Mouse (Mus musculus) embryonic facial prominence, embryonic 14.5 days (tissue): ENCODE measurements around the gene Capn1. TPM values are rescaled to one million over a fixed set of nuclear protein-coding genes. Genes with fewer than 3 reads are reported as not detected.
A peak's percentile ranks its signal among the peaks of the same experiment; 100 is the strongest.

Experiments used
- ATAC-seq: fragments of 200-750 bp; cut with Nextera tagmentation; 2 replicates; pipeline ENCODE4 v1.8.0; 2017; ENCODE audit warnings: low read depth, moderate number of reproducible peaks, moderate TSS enrichment
- DNase-seq: peaks from one replicate; pipeline ENCODE4 v3.0.0-alpha.2; 2015; ENCODE audit warnings: low spot score
- H3K27ac ChIP-seq: fragments of 300-500 bp; sonication (generic); replicated peaks from 2 replicates; pipeline ENCODE4 v1.5.1; 2014; ENCODE audit warnings: low read depth, mild to moderate bottlenecking, low read length, moderate library complexity
- H3K27me3 ChIP-seq: fragments of 300-500 bp; sonication (generic); replicated peaks from 2 replicates; pipeline ENCODE4 v1.6.1; 2014; ENCODE audit warnings: low read length; ENCODE audit not compliant: control insufficient read depth, insufficient read depth
- H3K36me3 ChIP-seq: fragments of 300-500 bp; sonication (generic); 2 replicates; pipeline ENCODE4 v1.6.1; 2014; ENCODE audit warnings: low read length, mixed read lengths; ENCODE audit not compliant: control insufficient read depth, insufficient read depth
- H3K4me1 ChIP-seq: fragments of 300-500 bp; sonication (generic); 2 replicates; pipeline ENCODE4 v1.6.1; 2014; ENCODE audit warnings: antibody characterized with exemption, low read length; ENCODE audit not compliant: control insufficient read depth, insufficient read depth
- H3K4me2 ChIP-seq: fragments of 300-500 bp; sonication (generic); 2 replicates; pipeline ENCODE4 v1.6.1; 2014; ENCODE audit warnings: low read depth, mild to moderate bottlenecking, low read length, moderate library complexity, mixed read lengths
- H3K4me3 ChIP-seq: fragments of 300-500 bp; sonication (generic); 2 replicates; pipeline ENCODE4 v1.5.1; 2014; ENCODE audit warnings: low read depth, mild to moderate bottlenecking, low read length
- H3K9ac ChIP-seq: fragments of 300-500 bp; sonication (generic); 2 replicates; pipeline ENCODE4 v1.6.1; 2014; ENCODE audit warnings: low read depth, mild to moderate bottlenecking, low read length, moderate library complexity, mixed read lengths
- H3K9me3 ChIP-seq: fragments of 300-500 bp; sonication (generic); 2 replicates; pipeline ENCODE4 v1.6.1; 2016; ENCODE audit warnings: low read length; ENCODE audit not compliant: control insufficient read depth
- WGBS: fragments of 180-500 bp; shearing (Covaris S2); extraction: QIAGEN DNeasy Blood & Tissue Kit; methylation state at CpG from one replicate; pipeline ENCODE4 v1.1.7; 2014; 5-methylcytosine and 5-hydroxymethylcytosine counted together
- polyA plus RNA-seq: library from polyadenylated mRNA; unstranded; fragments of >200 nt; fragmentation: Nextera tagmentation; extraction: Ambion mirVana; gene quantifications from 2 replicates; pipeline ENCODE4 v1.2.1, GENCODE M21; 2014

The Capn1 gene
- polyA plus RNA-seq, 1 experiment from 2014 or later, result 16.8 TPM

DNA sequence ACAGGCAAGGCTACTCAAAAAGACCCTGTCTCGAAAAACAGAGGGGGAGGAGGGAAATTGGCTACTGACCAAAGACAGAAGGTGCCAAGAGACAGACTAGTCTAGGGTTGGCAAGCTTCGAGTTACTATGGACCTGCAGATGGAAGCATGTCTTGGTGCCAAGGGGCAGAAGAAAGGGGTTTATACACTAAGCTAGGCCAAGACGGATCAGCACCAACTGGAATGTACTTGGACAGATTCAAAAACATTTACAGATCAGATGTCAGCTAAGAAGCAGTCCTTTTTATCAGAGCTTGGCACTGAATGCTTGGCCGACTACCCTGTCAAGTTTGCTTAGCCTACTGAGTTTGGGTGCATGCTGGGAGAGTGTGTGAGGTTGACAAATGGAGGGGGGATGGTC, 40.0 kb downstream of the Capn1 start:
- peak; percentile 67 for ATAC-seq

DNA sequence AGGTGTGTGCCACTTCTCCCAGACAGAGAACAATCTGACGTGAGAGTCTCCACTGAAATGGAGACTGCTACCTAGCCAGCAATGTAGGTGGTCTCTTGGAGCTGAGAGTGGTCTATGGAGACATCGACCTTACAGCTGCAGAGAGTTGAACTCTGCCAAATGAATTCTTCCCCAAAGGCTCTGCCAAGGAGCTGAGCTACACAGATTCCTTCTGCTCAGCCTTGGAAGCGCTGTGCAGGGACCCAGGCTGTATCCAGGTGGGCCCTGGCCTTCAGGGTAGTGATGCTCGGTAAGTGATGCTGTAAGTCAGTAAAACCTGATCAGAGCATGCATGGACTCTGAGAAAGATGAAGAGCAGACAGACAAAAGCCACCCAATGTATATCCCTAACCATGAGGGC, 40.6 kb downstream of the Capn1 start:
- ATAC-seq, result no peak
- no peak overlapping the region for H3K4me2 ChIP-seq
- H3K27ac ChIP-seq, result no peak overlapping the region
- H3K4me1 ChIP-seq, result no peaks in the 10 kb centered on the region
- no peak overlapping the region for H3K9ac ChIP-seq
- no peaks in the 10 kb centered on the region for H3K9me3 ChIP-seq
- peak; percentile 41 for DNase-seq
- H3K27me3 ChIP-seq, result no peaks in the 10 kb centered on the region
- no peaks in the 10 kb centered on the region for H3K36me3 ChIP-seq
- no peak overlapping the region for H3K4me3 ChIP-seq
- 63% methylated on average over 4 of the region's 4 CpGs for WGBS

More for the DNA sequence above, 40.0 kb downstream of the Capn1 start:
- no peak overlapping the region for H3K4me2 ChIP-seq
- 60% methylated on average over 4 of the region's 4 CpGs for WGBS
- peak; percentile 66 for DNase-seq
- H3K9me3 ChIP-seq, result no peaks in the 10 kb centered on the region
- no peak overlapping the region for H3K9ac ChIP-seq
- H3K27ac ChIP-seq, result no peak overlapping the region
- no peaks in the 10 kb centered on the region for H3K36me3 ChIP-seq
- no peak overlapping the region for H3K4me3 ChIP-seq
- H3K4me1 ChIP-seq, result no peaks in the 10 kb centered on the region
- H3K27me3 ChIP-seq, result no peaks in the 10 kb centered on the region

DNA sequence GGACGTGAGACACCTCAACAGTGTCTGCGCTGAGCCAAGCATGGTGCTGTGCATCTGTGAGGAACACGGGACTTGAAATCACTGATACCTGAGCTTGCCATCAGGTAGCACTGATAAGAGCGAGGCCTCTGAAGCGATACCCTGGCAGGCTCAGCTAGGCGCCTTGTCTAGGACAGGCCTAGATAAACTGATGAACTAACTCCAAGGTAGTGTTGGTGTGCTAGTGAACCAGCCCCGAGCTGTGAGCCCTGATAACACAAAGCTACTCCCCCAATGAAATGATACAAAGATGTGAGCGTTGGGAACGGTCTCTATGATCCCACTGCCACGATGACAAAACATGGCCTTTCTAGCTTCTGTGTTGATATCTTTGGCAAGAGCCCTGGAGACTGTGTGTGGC, 48.0 kb downstream of the Capn1 start:
- Histone ChIP-seq H3K4me2 (no peak overlapping the region), H3K9me3 (no peaks in the 10 kb centered on the region), H3K9ac (no peak overlapping the region), H3K27ac (no peak overlapping the region), H3K4me1 (0 out of 2 replicates have a peak, but pooled peaks cover 5% of the 10 kb centered on the region), H3K27me3 (no peaks in the 10 kb centered on the region), H3K36me3 (no peaks in the 10 kb centered on the region), H3K4me3 (no peak overlapping the region)
- WGBS, result 85% methylated on average over 10 of the region's 10 CpGs
- ATAC-seq (no peak), DNase-seq (no peak)

DNA sequence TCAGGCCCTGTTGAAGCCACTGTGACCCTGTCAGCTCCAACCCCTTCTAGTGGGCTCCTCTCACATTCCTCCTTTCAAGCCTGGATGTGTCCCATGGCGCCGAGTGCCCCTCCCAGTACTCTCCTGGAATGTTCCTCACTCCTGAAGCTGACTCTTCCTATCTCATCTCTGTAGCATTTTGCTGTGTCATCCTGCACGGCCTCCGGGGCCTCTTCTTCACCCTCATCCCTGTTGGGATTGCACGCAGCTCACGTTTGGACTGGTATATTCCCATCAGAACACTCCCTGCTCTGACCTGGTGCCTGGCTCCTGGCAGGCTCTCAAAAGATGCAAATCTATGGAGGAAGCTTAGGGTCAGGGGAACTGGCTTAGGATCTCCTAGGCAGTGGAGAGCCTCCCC, 48.9 kb downstream of the Capn1 start:
- H3K9ac ChIP-seq, result no peak overlapping the region
- no peaks in the 10 kb centered on the region for H3K9me3 ChIP-seq
- DNase-seq (no peak), ATAC-seq (no peak)
- WGBS, result 60% methylated on average over 6 of the region's 6 CpGs
- no peak overlapping the region for H3K27ac ChIP-seq
- no peak overlapping the region for H3K4me3 ChIP-seq
- no peaks in the 10 kb centered on the region for H3K36me3 ChIP-seq
- 0 out of 2 replicates have a peak, but pooled peaks cover 5% of the 10 kb centered on the region for H3K4me1 ChIP-seq
- H3K4me2 ChIP-seq, result no peak overlapping the region
- H3K27me3 ChIP-seq, result no peaks in the 10 kb centered on the region

DNA sequence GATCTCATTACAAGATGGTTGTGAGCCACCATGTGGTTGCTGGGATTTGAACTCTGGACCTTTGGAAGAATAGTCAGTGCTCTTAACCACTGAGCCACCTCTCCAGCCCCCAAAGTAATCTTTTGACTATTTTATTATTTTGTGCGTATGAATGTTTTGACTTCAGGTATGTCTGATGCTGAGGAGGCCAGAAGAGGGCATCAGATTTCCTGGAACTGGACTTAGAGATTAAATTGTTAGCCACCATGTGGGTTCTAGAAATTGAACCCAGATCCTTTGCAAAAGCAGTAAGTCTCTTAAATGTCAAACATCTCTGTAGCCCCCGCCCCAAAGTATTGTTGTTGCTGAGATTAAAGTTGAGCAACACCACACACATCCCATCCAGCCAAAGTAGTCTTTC, 49.8 kb downstream of the Capn1 start:
- Histone ChIP-seq H3K9me3 (no peaks in the 10 kb centered on the region), H3K27me3 (no peaks in the 10 kb centered on the region), H3K4me2 (no peak overlapping the region), H3K4me1 (0 out of 2 replicates have a peak, but pooled peaks cover 5% of the 10 kb centered on the region), H3K4me3 (no peak overlapping the region), H3K27ac (no peak overlapping the region), H3K9ac (no peak overlapping the region), H3K36me3 (no peaks in the 10 kb centered on the region)
- ATAC-seq (no peak), DNase-seq (no peak)
- WGBS, result 78% methylated on average over 2 of the region's 2 CpGs

DNA sequence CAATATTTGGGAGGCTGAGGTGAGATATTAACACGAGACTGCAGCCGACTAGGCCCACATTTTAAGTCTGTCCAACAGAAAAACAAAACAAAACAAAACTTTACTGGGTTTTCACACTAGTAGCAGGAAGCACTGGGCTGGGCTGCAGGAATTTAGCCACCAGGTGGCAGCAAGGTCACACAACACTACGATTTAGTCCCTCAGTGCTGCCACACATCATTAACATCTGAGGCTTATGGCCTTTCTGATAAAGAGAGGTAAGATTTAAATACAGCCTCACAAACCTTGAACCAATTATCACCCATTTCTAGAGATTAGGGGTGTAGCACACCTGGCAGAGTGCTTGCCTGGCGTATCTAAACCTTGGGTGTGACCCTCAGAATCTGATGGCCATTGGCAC, 50.4 kb downstream of the Capn1 start:
- WGBS, result 6% methylated on average over 4 of the region's 4 CpGs
- H3K36me3 ChIP-seq, result no peaks in the 10 kb centered on the region
- no peak overlapping the region for H3K4me3 ChIP-seq
- H3K27ac ChIP-seq, result no peak overlapping the region
- H3K9me3 ChIP-seq, result no peaks in the 10 kb centered on the region
- H3K27me3 ChIP-seq, result no peaks in the 10 kb centered on the region
- 0 out of 2 replicates have a peak, but pooled peaks cover 5% of the 10 kb centered on the region for H3K4me1 ChIP-seq
- peak; percentile 64; the same call in 1 of the 2 replicates for ATAC-seq
- peak; percentile 86 for DNase-seq
- no peak overlapping the region for H3K4me2 ChIP-seq
- no peak overlapping the region for H3K9ac ChIP-seq

DNA sequence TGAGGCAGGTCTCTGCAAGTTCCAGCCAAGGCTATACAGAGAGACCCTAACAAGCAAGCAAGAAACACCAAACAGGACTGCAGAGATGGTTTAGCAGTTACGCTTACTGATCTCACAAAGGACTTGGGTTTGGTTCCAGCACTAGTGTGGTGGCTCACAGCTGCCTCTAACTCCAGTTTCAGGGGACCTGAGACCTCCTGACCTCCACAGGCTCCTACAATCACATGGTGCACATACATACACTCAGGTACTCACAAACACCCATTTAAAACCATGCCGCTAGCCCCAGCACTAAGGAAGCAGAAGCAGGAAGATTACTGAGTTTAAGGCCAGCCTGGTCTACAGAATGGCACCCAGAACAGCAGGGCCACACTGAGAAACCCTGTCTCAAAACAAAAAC, 50.9 kb downstream of the Capn1 start:
- no peak for ATAC-seq
- H3K27me3 ChIP-seq, result no peaks in the 10 kb centered on the region
- H3K4me3 ChIP-seq, result peak overlapping the region; percentile 69
- peak overlapping the region; percentile 69; the same call in 1 of the 2 replicates for H3K27ac ChIP-seq
- peak overlapping the region; percentile 80; the same call in 1 of the 2 replicates for H3K9ac ChIP-seq
- DNase-seq, result no peak
- no peaks in the 10 kb centered on the region for H3K36me3 ChIP-seq
- H3K9me3 ChIP-seq, result no peaks in the 10 kb centered on the region
- H3K4me2 ChIP-seq, result peak overlapping the region; percentile 77
- H3K4me1 ChIP-seq, result 0 out of 2 replicates have a peak, but pooled peaks cover 5% of the 10 kb centered on the region
- 80% methylated on average over 2 of the region's 2 CpGs for WGBS

DNA sequence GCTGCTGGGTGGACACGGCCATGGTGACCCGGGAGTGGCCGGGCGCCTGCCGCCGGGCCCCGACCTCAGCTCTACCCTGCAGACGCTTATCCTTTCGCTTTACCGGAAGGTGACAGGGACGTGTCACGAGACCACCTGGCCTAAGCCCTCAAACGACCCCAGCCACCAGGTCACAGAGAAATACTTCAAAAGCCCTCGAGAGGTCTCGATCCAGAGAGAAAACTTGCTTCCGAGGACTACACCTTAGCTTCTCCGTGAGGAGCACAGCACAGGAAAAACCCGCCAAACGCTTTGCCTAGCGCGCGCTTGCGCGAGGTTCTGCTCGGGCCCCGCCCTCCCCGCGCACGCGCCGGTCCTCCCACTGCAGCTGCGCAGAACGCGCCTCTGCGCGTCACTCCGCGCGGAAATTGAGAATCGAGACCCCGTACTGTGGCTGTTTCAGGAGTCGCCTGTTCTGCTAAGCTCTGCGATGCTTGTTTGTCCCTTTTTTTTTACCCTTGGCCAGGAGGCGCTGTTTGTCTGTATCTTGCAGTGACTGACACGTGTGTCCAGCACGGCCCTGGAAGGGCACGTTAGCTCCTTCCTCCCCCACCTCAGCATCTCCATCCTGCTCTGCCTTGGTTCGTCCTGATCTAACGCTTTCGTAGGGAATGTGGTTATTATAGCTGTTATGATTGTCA, 51.7 kb downstream of the Capn1 start, which contains the start of gene Pola2:
Pola2 (minus strand) TSS at position 320 of the 680 bp plus-strand sequence.
- Histone ChIP-seq H3K27me3 (no peaks in the 10 kb centered on the region), H3K27ac (peak within 1 kb of the TSS; percentile 69; the same call in 1 of the 2 replicates), H3K4me2 (peak within 1 kb of the TSS; percentile 77), H3K9ac (peak within 1 kb of the TSS; percentile 80), H3K36me3 (peaks cover 8% of the 10 kb centered on the region; the same call in 1 of the 2 replicates), H3K9me3 (no peaks in the 10 kb centered on the region), H3K4me3 (peak within 1 kb of the TSS; percentile 69), H3K4me1 (0 out of 2 replicates have a peak, but pooled peaks cover 5% of the 10 kb centered on the region)
- under 1% methylated on average over 26 of the region's 50 CpGs for WGBS
- DNase-seq (peak; percentile 95), ATAC-seq (peak; percentile 92)

DNA sequence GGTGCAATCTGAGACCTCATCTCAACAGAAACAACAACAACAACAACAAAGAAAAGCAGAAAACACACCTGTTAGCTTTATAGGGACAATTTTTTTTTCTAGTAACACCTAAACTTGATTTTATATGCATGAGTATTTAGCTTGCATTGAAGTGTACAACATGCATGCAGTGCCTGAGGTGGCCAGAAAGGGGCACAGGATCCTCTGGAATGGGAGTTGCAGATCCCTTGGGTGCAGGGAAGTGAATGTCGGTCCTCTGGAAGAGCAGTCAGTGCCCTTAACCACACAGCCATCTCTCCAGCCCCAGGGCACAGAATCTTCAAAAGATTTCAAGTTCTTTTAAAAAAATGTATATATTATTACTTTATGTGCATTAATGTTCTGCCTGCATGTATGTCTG, 53.0 kb downstream of the Capn1 start:
- H3K27ac ChIP-seq, result no peak overlapping the region
- peak overlapping the region; percentile 80 for H3K9ac ChIP-seq

More for the DNA sequence above, 53.0 kb downstream of the Capn1 start:
- Histone ChIP-seq H3K4me2 (peak overlapping the region; percentile 77), H3K4me1 (0 out of 2 replicates have a peak, but pooled peaks cover 5% of the 10 kb centered on the region), H3K36me3 (peaks cover 19% of the 10 kb centered on the region), H3K4me3 (peak overlapping the region; percentile 69), H3K9me3 (no peaks in the 10 kb centered on the region), H3K27me3 (no peaks in the 10 kb centered on the region)
- ATAC-seq (no peak), DNase-seq (no peak)
- WGBS, result 17% methylated on average over 1 of the region's 1 CpGs
